Mouse (Mus musculus): ENCODE measurements around the gene Eaf2.

Gene Eaf2

GRCm38 (mm10) chr16:36874583-36875275 lies at the start of gene Eaf2, which contains the start of gene Golgb1:
Gene Eaf2 (minus strand): TSS chr16:36875003.
Gene Golgb1 (plus strand): TSS chr16:36875140.
- WGBS: under 1% methylated on average over 43 of the region's 43 CpGs

- 92% methylated on average over 8 of the region's 8 CpGs for WGBS
Measured at GRCm38 (mm10) chr16:36924312-36924711, 49.5 kb upstream of the Eaf2 start.

GRCm38 (mm10) chr16:36921980-36922379 lies 47.2 kb upstream of the Eaf2 start:
- 80% methylated on average over 6 of the region's 6 CpGs for WGBS

- 89% methylated on average over 8 of the region's 8 CpGs for WGBS
Measured at GRCm38 (mm10) chr16:36921067-36921613, 46.3 kb upstream of the Eaf2 start.

GRCm38 (mm10) chr16:36920410-36920809 lies 45.6 kb upstream of the Eaf2 start:
- WGBS: 53% methylated on average over 3 of the region's 3 CpGs

GRCm38 (mm10) chr16:36918505-36918904 lies 43.7 kb upstream of the Eaf2 start:
- 49% methylated on average over 10 of the region's 10 CpGs for WGBS

- 50% methylated on average over 5 of the region's 5 CpGs for WGBS
Measured at GRCm38 (mm10) chr16:36914195-36914594, 39.4 kb upstream of the Eaf2 start.

GRCm38 (mm10) chr16:36912311-36912710 lies 37.5 kb upstream of the Eaf2 start:
- 86% methylated on average over 13 of the region's 13 CpGs for WGBS

- WGBS: 84% methylated on average over 10 of the region's 10 CpGs
Measured at GRCm38 (mm10) chr16:36911909-36912308, 37.1 kb upstream of the Eaf2 start.

GRCm38 (mm10) chr16:36903156-36903555 lies 28.4 kb upstream of the Eaf2 start:
- 89% methylated on average over 5 of the region's 5 CpGs for WGBS

GRCm38 (mm10) chr16:36896712-36897111 lies 21.9 kb upstream of the Eaf2 start:
- 93% methylated on average over 6 of the region's 6 CpGs for WGBS

GRCm38 (mm10) chr16:36893317-36893716 lies 18.5 kb upstream of the Eaf2 start:
- WGBS: 92% methylated on average over 10 of the region's 10 CpGs

GRCm38 (mm10) chr16:36891415-36891814 lies 16.6 kb upstream of the Eaf2 start:
- WGBS: 98% methylated on average over 4 of the region's 4 CpGs

- 92% methylated on average over 3 of the region's 3 CpGs for WGBS
Measured at GRCm38 (mm10) chr16:36890559-36890958, 15.8 kb upstream of the Eaf2 start.

- 71% methylated on average over 5 of the region's 5 CpGs for WGBS
Measured at GRCm38 (mm10) chr16:36887546-36887945, 12.7 kb upstream of the Eaf2 start.

- 97% methylated on average over 11 of the region's 11 CpGs for WGBS
Measured at GRCm38 (mm10) chr16:36885912-36886311, 11.1 kb upstream of the Eaf2 start.

- 91% methylated on average over 4 of the region's 4 CpGs for WGBS
Measured at GRCm38 (mm10) chr16:36884881-36885280, 10.1 kb upstream of the Eaf2 start.

GRCm38 (mm10) chr16:36882737-36883343 lies 8.0 kb upstream of the Eaf2 start:
- WGBS: 49% methylated on average over 5 of the region's 5 CpGs

- WGBS: 77% methylated on average over 5 of the region's 5 CpGs
Measured at GRCm38 (mm10) chr16:36877316-36877715, 2.5 kb upstream of the Eaf2 start.

GRCm38 (mm10) chr16:36875276-36875851 lies 561 bp upstream of the Eaf2 start:
- under 1% methylated on average over 47 of the region's 48 CpGs for WGBS

GRCm38 (mm10) chr16:36869442-36869841 lies 5.4 kb downstream of the Eaf2 start:
- 95% methylated on average over 2 of the region's 2 CpGs for whole genome bisulfite sequencing

GRCm38 (mm10) chr16:36863585-36863984 lies 11.2 kb downstream of the Eaf2 start:
- WGBS: 89% methylated on average over 3 of the region's 3 CpGs

- WGBS: 89% methylated on average over 3 of the region's 3 CpGs
Measured at GRCm38 (mm10) chr16:36851202-36851601, 23.6 kb downstream of the Eaf2 start.
